Mouse (Mus musculus): ENCODE results near the gene Efna4.

- TF ChIP-seq POLR2A (IDR thresholded peaks at IDR 0.05; ENCODE audit: control insufficient read depth, extremely low read depth, insufficient read depth, low read length, poor library complexity) (no peak), CTCF (IDR thresholded peaks at IDR 0.05; ENCODE audit: borderline replicate concordance, control insufficient read depth, extremely low read depth, insufficient read depth, low read length, poor library complexity) (peak; percentile 75; the same call in 1 of the 2 replicates)
These were observed 22.5 kb downstream of the Efna4 start for GRCm38 (mm10) chr3:89315195-89315929.

All from thymus, adult 2 months (tissue).